Mouse (Mus musculus) midbrain, embryonic 14.5 days (tissue): Measurements from ENCODE around the gene Olfr368. TPM values are rescaled to one million over a fixed set of nuclear protein-coding genes. Genes with fewer than 3 reads are reported as not detected.
A peak's percentile ranks its signal among the peaks of the same experiment; 100 is the strongest.

ENCODE experiments used
- ATAC-seq: fragments of 200-750 bp; cut with Nextera tagmentation; 2 replicates; pipeline ENCODE4 v1.8.0; 2017; ENCODE audit warnings: moderate number of reproducible peaks, moderate library complexity; ENCODE audit not compliant: low FRiP score, low TSS enrichment
- DNase-seq: peaks from one replicate; pipeline ENCODE4 v3.0.0-alpha.2; 2015
- H3K27ac ChIP-seq: fragments of 300-500 bp; sonication (generic); replicated peaks from 2 replicates; pipeline ENCODE4 v1.5.1; 2014; ENCODE audit warnings: mild to moderate bottlenecking, low read depth, low read length, moderate library complexity
- H3K27me3 ChIP-seq: fragments of 300-500 bp; sonication (generic); 2 replicates; pipeline ENCODE4 v1.6.1; 2014; ENCODE audit warnings: low read length, control low read depth, mixed read lengths; ENCODE audit not compliant: control insufficient read depth, insufficient read depth
- H3K36me3 ChIP-seq: fragments of 300-500 bp; sonication (generic); 2 replicates; pipeline ENCODE4 v1.6.1; 2014; ENCODE audit warnings: low read length, control low read depth; ENCODE audit not compliant: control insufficient read depth, insufficient read depth
- H3K4me1 ChIP-seq: fragments of 300-500 bp; sonication (generic); 2 replicates; pipeline ENCODE4 v1.6.1; 2014; ENCODE audit warnings: mild to moderate bottlenecking, antibody characterized with exemption, low read length, control low read depth; ENCODE audit not compliant: control insufficient read depth, insufficient read depth
- H3K4me2 ChIP-seq: fragments of 300-500 bp; sonication (generic); 2 replicates; pipeline ENCODE4 v1.6.1; 2014; ENCODE audit warnings: mild to moderate bottlenecking, low read length, moderate library complexity
- H3K4me3 ChIP-seq: fragments of 300-500 bp; sonication (generic); replicated peaks from 2 replicates; pipeline ENCODE4 v1.5.1; 2014; ENCODE audit warnings: low read depth, low read length
- H3K9ac ChIP-seq: fragments of 300-500 bp; sonication (generic); replicated peaks from 2 replicates; pipeline ENCODE4 v1.6.1; 2014; ENCODE audit warnings: mild to moderate bottlenecking, low read length, moderate library complexity
- H3K9me3 ChIP-seq: fragments of 300-500 bp; sonication (generic); 2 replicates; pipeline ENCODE4 v1.6.1; 2016; ENCODE audit warnings: low read length, control low read depth, mixed read lengths; ENCODE audit not compliant: control insufficient read depth
- WGBS: fragments of 180-500 bp; shearing (Covaris S2); extraction: QIAGEN DNeasy Blood & Tissue Kit; methylation state at CpG from one replicate; pipeline ENCODE4 v1.1.7; 2014; 5-methylcytosine and 5-hydroxymethylcytosine counted together
- polyA plus RNA-seq: library from polyadenylated mRNA; unstranded; fragments of >200 nt; fragmentation: Nextera tagmentation; extraction: Ambion mirVana; gene quantifications from 2 replicates; pipeline ENCODE4 v1.2.1, GENCODE M21; 2014

Gene Olfr368
- not detected in 2 replicates for polyA plus RNA-seq

DNA sequence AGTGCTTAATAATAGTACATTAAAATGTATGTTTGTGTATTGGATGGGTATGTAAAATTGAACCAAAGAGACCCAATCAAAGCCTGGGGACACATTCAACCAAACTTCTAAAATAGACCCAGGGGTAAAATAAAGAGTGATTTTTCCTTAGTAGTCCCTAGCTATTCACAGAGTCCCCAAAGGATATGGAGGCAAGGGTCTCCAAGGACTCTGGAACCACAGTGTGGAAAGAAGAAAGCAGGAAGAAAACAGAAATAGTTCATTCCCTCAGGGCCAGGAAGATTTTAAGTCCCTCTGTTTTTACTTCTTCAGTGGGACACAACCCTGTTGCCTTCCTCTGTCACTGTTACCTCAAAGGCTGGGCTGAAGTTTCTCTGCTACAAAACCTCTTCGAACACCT is at the start of gene Olfr368:
Olfr368 (plus strand) TSS at position 301 of the 400 bp plus-strand sequence.
- WGBS, result 83% methylated on average over 1 of the region's 1 CpGs
- Histone ChIP-seq H3K9me3 (no peaks in the 10 kb centered on the region), H3K4me3 (no peak within 1 kb of the TSS), H3K36me3 (no peaks in the 10 kb centered on the region), H3K27me3 (no peaks in the 10 kb centered on the region), H3K4me1 (no peaks in the 10 kb centered on the region), H3K4me2 (no peak within 1 kb of the TSS), H3K27ac (no peak within 1 kb of the TSS), H3K9ac (no peak within 1 kb of the TSS)
- ATAC-seq, result no peak
- DNase-seq, result no peak

GRCm38 (mm10) chr2:37333321-37333720 is 7.0 kb downstream of the Olfr368 start:
- ATAC-seq, result no peak
- WGBS, result 84% methylated on average over 2 of the region's 2 CpGs
- H3K4me2 ChIP-seq, result no peak overlapping the region
- no peaks in the 10 kb centered on the region for H3K27me3 ChIP-seq
- no peaks in the 10 kb centered on the region for H3K36me3 ChIP-seq
- H3K9ac ChIP-seq, result no peak overlapping the region
- no peak overlapping the region for H3K4me3 ChIP-seq
- H3K27ac ChIP-seq, result no peak overlapping the region
- H3K9me3 ChIP-seq, result no peaks in the 10 kb centered on the region
- DNase-seq, result no peak
- H3K4me1 ChIP-seq, result no peaks in the 10 kb centered on the region

- H3K27ac ChIP-seq, result no peak overlapping the region
These were observed 12.3 kb downstream of the Olfr368 start for GRCm38 (mm10) chr2:37338497-37339187.

DNA sequence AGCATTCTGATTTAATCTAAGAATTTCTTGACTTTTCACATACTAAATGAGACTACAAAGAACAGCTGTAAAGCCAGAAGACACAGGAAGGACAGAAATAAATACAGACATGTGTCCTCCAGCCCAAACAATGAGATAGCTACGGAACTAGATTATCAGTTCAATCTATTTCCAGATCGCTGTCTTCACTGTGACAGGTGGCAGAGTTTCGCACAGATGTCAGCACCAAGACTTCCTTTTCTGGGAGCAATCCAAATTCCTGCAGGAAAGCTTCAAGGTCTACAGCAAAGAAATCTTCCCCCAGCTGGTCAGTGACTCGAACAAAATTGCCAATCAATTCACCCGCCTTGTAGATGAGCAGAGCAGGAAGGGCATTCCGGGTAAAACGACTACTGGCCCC is 25.4 kb downstream of the Olfr368 start:
- Histone ChIP-seq H3K9ac (no peak overlapping the region), H3K36me3 (peaks cover 69% of the 10 kb centered on the region), H3K4me1 (no peaks in the 10 kb centered on the region), H3K4me3 (no peak overlapping the region), H3K27ac (no peak overlapping the region), H3K9me3 (no peaks in the 10 kb centered on the region), H3K27me3 (no peaks in the 10 kb centered on the region), H3K4me2 (no peak overlapping the region)
- DNase-seq (no peak), ATAC-seq (no peak)
- WGBS, result 91% methylated on average over 7 of the region's 7 CpGs

More at GRCm38 (mm10) chr2:37338497-37339187, 12.3 kb downstream of the Olfr368 start:
- ATAC-seq, result no peak
- WGBS, result 64% methylated on average over 10 of the region's 10 CpGs
- Histone ChIP-seq H3K4me3 (no peak overlapping the region), H3K36me3 (no peaks in the 10 kb centered on the region), H3K27me3 (no peaks in the 10 kb centered on the region), H3K9ac (no peak overlapping the region), H3K4me1 (no peaks in the 10 kb centered on the region), H3K9me3 (no peaks in the 10 kb centered on the region), H3K4me2 (no peak overlapping the region)
- peak; percentile 81 for DNase-seq

DNA sequence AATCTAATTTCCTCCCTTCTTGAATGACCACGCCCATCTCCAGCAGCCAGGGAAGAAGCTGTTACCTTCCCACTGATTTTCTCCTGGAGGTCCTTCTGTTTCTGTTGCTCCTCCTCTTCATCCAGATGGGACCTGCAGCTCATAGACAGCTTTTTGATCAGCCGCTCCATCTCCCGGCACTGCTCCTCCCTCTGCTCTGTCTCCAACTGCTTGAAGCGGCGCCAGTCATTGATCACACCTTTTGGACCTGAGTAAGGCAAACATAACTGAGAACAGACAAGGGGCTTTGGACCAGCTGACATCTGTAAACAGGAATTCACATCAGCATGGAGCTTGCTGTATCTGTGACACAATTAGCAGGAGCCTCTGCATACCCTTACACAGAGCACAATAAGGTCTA is 29.3 kb downstream of the Olfr368 start:
- Histone ChIP-seq H3K27ac (no peak overlapping the region), H3K36me3 (peaks cover 61% of the 10 kb centered on the region), H3K4me2 (no peak overlapping the region), H3K4me3 (no peak overlapping the region), H3K27me3 (no peaks in the 10 kb centered on the region), H3K9ac (no peak overlapping the region), H3K4me1 (peaks cover 6% of the 10 kb centered on the region; the same call in 1 of the 2 replicates), H3K9me3 (no peaks in the 10 kb centered on the region)
- no peak for DNase-seq
- ATAC-seq, result no peak
- WGBS, result 98% methylated on average over 5 of the region's 5 CpGs

DNA sequence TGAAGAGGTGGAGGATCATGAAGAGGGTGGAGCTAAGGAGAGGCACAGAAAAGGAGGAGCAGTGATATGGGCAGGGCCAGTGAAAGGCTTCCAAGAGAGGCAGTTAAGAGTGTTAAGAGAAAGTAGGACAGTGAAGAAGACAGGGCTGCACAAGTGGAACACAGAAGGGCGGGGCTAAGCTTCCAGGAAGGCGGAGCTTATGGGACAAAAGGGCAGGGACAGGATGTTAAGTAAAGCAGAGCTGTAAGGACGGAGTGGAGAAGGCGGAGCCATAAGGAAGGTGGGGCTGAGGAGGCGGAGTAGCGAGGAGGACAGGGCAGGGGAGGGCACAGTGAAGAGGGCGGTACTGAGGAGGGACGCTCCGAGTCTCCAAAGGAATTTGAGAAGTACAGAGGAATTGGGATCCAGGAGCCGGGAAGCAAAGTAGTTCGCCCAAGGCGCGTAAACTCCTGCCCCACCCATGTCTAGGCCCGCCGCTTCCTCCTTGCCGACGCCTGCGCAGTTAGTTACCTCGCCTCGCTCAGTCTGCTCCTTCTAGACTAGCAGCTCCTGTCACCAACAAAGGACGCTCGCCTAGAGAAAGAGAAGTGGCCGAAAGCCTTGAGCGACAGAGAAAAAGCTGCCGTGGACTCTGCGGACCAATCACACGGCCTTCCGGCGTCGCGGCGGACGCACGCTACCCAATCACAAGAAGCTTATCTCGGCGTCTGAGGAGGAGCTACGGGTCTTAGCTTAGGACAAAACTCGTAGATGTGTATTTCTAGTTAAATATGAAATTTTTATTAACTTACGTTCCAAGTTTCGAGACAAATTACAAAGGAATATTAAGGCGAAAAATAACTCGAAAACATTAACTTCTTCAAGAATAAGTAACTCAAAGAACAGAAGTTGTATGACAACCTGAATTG is 32.6 kb downstream of the Olfr368 start, which contains the start of gene Pdcl:
Pdcl (minus strand) TSS at position 700 of the 908 bp plus-strand sequence.
- H3K36me3 ChIP-seq, result peaks cover 31% of the 10 kb centered on the region
- ATAC-seq, result peak; percentile 97
- peak within 1 kb of the TSS; percentile 93 for H3K27ac ChIP-seq
- peaks cover 6% of the 10 kb centered on the region; the same call in 1 of the 2 replicates for H3K4me1 ChIP-seq
- H3K27me3 ChIP-seq, result no peaks in the 10 kb centered on the region
- WGBS, result under 1% methylated on average over 42 of the region's 42 CpGs
- H3K9me3 ChIP-seq, result no peaks in the 10 kb centered on the region
- peak within 1 kb of the TSS; percentile 80 for H3K4me3 ChIP-seq
- DNase-seq, result peak; percentile 95
- H3K4me2 ChIP-seq, result peak within 1 kb of the TSS; percentile 77
- H3K9ac ChIP-seq, result peak within 1 kb of the TSS; percentile 70

GRCm38 (mm10) chr2:37359908-37360307 is 33.6 kb downstream of the Olfr368 start:
- Histone ChIP-seq H3K4me3 (no peak overlapping the region), H3K9me3 (no peaks in the 10 kb centered on the region), H3K27me3 (no peaks in the 10 kb centered on the region), H3K9ac (no peak overlapping the region), H3K4me2 (peak overlapping the region; percentile 77), H3K4me1 (peaks cover 6% of the 10 kb centered on the region; the same call in 1 of the 2 replicates), H3K27ac (no peak overlapping the region), H3K36me3 (peaks cover 22% of the 10 kb centered on the region)
- no peak for DNase-seq
- no peak for ATAC-seq
- 89% methylated on average over 2 of the region's 2 CpGs for WGBS

DNA sequence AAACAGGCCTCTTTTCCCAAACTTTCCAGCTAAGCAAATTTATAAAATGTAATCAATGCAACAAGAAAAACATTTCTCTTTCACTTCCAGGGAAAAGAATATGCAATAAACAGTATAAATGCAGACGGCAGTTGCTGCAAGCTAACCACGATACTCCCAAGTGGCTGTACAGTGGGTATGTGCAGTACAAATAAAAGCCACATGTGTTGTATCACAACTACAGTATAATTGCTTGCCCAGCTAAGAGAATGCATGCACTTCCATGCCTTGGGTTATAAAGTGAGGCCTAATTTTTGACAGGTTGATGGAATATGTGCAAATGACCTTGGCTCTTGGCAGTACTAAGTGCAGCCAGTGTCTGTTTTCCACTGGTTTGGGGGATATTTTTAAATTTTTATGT is 44.3 kb downstream of the Olfr368 start:
- H3K4me3 ChIP-seq, result no peak overlapping the region
- H3K9me3 ChIP-seq, result no peaks in the 10 kb centered on the region
- WGBS, result 94% methylated on average over 2 of the region's 2 CpGs
- no peaks in the 10 kb centered on the region for H3K4me1 ChIP-seq
- H3K27me3 ChIP-seq, result no peaks in the 10 kb centered on the region
- no peak overlapping the region for H3K4me2 ChIP-seq
- DNase-seq (no peak), ATAC-seq (no peak)
- H3K27ac ChIP-seq, result no peak overlapping the region
- H3K9ac ChIP-seq, result no peak overlapping the region
- peaks cover 28% of the 10 kb centered on the region for H3K36me3 ChIP-seq
